Mouse (Mus musculus) limb, embryonic 14.5 days (tissue): Measurements from ENCODE around the gene Zscan2. TPM values are rescaled to one million over a fixed set of nuclear protein-coding genes. Genes with fewer than 3 reads are reported as not detected.

Source experiments
- ATAC-seq: fragments of 200-750 bp; cut with Nextera tagmentation; 2 replicates; pipeline ENCODE4 v1.8.0; 2017; ENCODE audit warnings: low read depth, moderate number of reproducible peaks, moderate TSS enrichment; ENCODE audit not compliant: low FRiP score
- DNase-seq: peaks from one replicate; pipeline ENCODE4 v3.0.0-alpha.2; 2015; ENCODE audit warnings: low spot score
- H3K27ac ChIP-seq: fragments of 300-500 bp; sonication (generic); replicated peaks from 2 replicates; pipeline ENCODE4 v1.5.1; 2014; ENCODE audit warnings: low read depth, mild to moderate bottlenecking, low read length, moderate library complexity, mixed read lengths
- H3K27me3 ChIP-seq: fragments of 300-500 bp; sonication (generic); 2 replicates; pipeline ENCODE4 v1.6.1; 2014; ENCODE audit warnings: low read length, mixed read lengths; ENCODE audit not compliant: control insufficient read depth, insufficient read depth
- H3K36me3 ChIP-seq: fragments of 300-500 bp; sonication (generic); 2 replicates; pipeline ENCODE4 v1.6.1; 2014; ENCODE audit warnings: mild to moderate bottlenecking, low read length, moderate library complexity, mixed read lengths; ENCODE audit not compliant: control insufficient read depth, insufficient read depth
- H3K4me1 ChIP-seq: fragments of 300-500 bp; sonication (generic); 2 replicates; pipeline ENCODE4 v1.6.1; 2014; ENCODE audit warnings: antibody characterized with exemption, low read length, mixed read lengths; ENCODE audit not compliant: control insufficient read depth, insufficient read depth
- H3K4me2 ChIP-seq: fragments of 300-500 bp; sonication (generic); replicated peaks from 2 replicates; pipeline ENCODE4 v1.6.1; 2014; ENCODE audit warnings: low read depth, mild to moderate bottlenecking, low read length, moderate library complexity; ENCODE audit not compliant: severe bottlenecking
- H3K4me3 ChIP-seq: fragments of 300-500 bp; sonication (generic); replicated peaks from 2 replicates; pipeline ENCODE4 v1.5.1; 2014; ENCODE audit warnings: low read length
- H3K9ac ChIP-seq: fragments of 300-500 bp; sonication (generic); 2 replicates; pipeline ENCODE4 v1.6.1; 2014; ENCODE audit warnings: mild to moderate bottlenecking, low read depth, low read length, moderate library complexity; ENCODE audit not compliant: severe bottlenecking
- H3K9me3 ChIP-seq: fragments of 300-500 bp; sonication (generic); 2 replicates; pipeline ENCODE4 v1.6.1; 2016; ENCODE audit warnings: low read length; ENCODE audit not compliant: control insufficient read depth
- POLR2A ChIP-seq: fragments of 200-500 bp; IDR thresholded peaks from 2 replicates; pipeline ENCODE4 v1.8.0; 2012; ENCODE audit warnings: inconsistent platforms, mild to moderate bottlenecking, moderate library complexity, borderline replicate concordance; ENCODE audit not compliant: insufficient read depth, insufficient read length; ENCODE audit errors: extremely low read depth
- WGBS: fragments of 180-500 bp; shearing (Covaris S2); extraction: QIAGEN DNeasy Blood & Tissue Kit; methylation state at CpG from one replicate; pipeline ENCODE4 v1.1.7; 2014; 5-methylcytosine and 5-hydroxymethylcytosine counted together
- polyA plus RNA-seq, 2 experiments: library from polyadenylated mRNA; depleted of rRNA in 1 of 2; stranded (reverse) in 1 of 2; unstranded in 1 of 2; fragments of >200 nt; fragmentation: Nextera tagmentation in 1 of 2; extraction: Ambion mirVana in 1 of 2; gene quantifications; 2 replicates each; pipeline versions ENCODE4 v1.2.1 to v1.2.3; 2012 to 2014

Gene Zscan2
- polyA plus RNA-seq, 2 experiments = 2.7 to 19.8 TPM

DNA sequence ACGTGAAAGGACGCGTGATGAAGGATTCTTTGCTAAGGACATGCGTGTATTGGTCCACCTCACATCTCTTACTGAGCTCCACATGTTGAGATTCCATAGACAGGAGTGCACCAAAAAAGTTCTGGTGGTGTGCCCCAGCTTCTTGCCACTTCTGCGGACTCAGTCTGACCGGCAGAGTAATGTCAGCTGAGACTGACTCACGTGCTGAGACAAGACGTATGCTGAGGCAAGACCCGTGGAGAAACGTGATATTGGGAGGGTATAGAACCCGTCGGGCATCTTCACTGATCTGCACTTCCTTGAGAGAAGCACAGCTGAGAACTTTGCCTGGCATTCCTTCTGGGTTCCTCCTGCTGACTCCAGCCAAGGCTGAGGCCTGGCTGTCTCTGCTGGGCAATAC lies 16.0 kb upstream of the Zscan2 start:
- DNase-seq (no peak), ATAC-seq (no peak)
- H3K4me3 ChIP-seq = no peak overlapping the region
- H3K27ac ChIP-seq = no peak overlapping the region
- no peak overlapping the region for H3K4me2 ChIP-seq
- H3K27me3 ChIP-seq = no peaks in the 10 kb centered on the region
- no peaks in the 10 kb centered on the region for H3K36me3 ChIP-seq
- WGBS = 93% methylated on average over 12 of the region's 12 CpGs
- no peak for TF ChIP-seq POLR2A
- H3K9me3 ChIP-seq = no peaks in the 10 kb centered on the region
- no peaks in the 10 kb centered on the region for H3K4me1 ChIP-seq
- no peak overlapping the region for H3K9ac ChIP-seq

DNA sequence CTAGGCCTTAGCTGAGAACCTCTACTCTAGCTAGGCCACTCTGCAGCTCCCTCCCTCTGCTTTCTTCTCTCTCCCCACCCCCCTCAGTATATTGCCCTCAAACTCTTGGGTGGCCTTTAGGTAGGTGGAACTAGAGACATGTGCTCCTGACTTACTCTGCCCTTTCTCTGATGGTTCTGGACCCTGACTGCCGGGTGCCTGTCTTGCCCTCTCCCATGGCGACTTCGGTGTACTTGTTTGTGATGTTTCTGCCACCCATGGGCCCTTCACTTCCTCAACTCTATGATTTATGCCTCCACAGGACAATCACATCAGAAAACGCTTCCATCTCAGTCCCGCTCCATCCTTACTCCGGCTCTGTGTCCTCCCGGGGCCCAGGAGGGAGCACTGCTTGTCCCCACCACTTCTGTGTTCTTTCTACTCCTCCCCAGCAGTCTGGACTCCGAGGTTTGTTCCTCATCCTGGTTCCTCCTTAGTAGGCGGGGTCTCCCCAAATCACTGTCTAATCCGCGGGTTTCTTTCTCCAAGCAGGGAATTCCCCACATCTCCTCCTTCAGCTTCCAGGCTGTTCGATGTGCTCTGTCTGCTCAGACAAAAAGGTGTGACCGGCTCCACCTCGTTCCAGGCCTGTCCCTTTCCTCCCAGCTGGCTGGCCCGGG lies 15.0 kb upstream of the Zscan2 start:
- ATAC-seq = no peak
- no peaks in the 10 kb centered on the region for H3K4me1 ChIP-seq
- H3K27ac ChIP-seq = no peak overlapping the region
- no peak overlapping the region for H3K9ac ChIP-seq
- H3K4me3 ChIP-seq = no peak overlapping the region
- H3K36me3 ChIP-seq = no peaks in the 10 kb centered on the region
- H3K27me3 ChIP-seq = no peaks in the 10 kb centered on the region
- no peak overlapping the region for H3K4me2 ChIP-seq
- no peak for TF ChIP-seq POLR2A
- DNase-seq = no peak
- no peaks in the 10 kb centered on the region for H3K9me3 ChIP-seq
- 68% methylated on average over 15 of the region's 15 CpGs for WGBS

DNA sequence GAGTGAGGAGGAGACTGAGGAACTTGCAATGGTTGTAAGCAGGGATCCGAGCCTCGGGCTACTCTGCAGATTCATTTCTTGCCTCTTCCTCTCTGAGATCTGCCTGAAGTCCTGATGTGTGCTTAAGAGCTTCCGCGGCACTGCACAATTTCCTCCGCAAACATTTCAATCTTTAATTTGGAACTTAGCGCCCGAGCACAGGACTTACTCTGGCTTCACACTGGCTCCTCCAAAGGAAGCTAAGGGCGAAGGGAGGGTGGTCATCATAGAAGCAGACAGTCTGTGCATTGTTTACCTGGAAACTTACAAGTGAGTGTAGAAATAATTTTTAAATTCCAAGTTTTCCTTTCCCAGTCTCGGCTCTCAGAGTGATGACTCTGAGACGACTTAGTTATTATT lies 14.4 kb upstream of the Zscan2 start:
- Histone ChIP-seq H3K4me1 (no peaks in the 10 kb centered on the region), H3K4me3 (no peak overlapping the region), H3K27me3 (no peaks in the 10 kb centered on the region), H3K9me3 (no peaks in the 10 kb centered on the region), H3K27ac (no peak overlapping the region), H3K36me3 (no peaks in the 10 kb centered on the region), H3K4me2 (no peak overlapping the region), H3K9ac (no peak overlapping the region)
- DNase-seq = no peak
- no peak for ATAC-seq
- no peak for TF ChIP-seq POLR2A
- 83% methylated on average over 10 of the region's 10 CpGs for WGBS

DNA sequence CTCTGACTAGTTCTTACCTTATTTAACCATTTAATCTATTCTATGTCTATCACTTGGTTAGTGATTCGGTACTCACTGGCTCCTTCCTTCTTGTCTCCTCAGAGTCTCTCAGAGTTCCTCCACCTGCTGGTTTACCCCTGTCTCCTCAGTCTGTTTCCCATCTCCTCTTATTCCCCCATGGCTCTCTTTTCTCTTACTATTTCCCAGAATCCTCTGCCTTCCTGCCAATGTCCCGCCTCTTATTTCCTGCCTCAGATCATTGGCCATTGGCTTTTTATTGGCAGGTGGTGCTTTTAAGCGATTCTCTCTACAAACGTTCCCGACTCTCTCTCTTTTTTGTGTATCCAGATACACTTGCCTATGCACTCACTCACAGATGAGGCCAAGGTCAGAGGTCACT lies 14.0 kb upstream of the Zscan2 start:
- H3K4me3 ChIP-seq = no peak overlapping the region
- WGBS = 79% methylated on average over 5 of the region's 5 CpGs
- no peaks in the 10 kb centered on the region for H3K27me3 ChIP-seq
- H3K4me1 ChIP-seq = no peaks in the 10 kb centered on the region
- H3K4me2 ChIP-seq = no peak overlapping the region
- no peaks in the 10 kb centered on the region for H3K36me3 ChIP-seq
- no peak overlapping the region for H3K9ac ChIP-seq
- ATAC-seq (no peak), DNase-seq (no peak)
- H3K27ac ChIP-seq = no peak overlapping the region
- no peaks in the 10 kb centered on the region for H3K9me3 ChIP-seq
- TF ChIP-seq POLR2A = no peak

DNA sequence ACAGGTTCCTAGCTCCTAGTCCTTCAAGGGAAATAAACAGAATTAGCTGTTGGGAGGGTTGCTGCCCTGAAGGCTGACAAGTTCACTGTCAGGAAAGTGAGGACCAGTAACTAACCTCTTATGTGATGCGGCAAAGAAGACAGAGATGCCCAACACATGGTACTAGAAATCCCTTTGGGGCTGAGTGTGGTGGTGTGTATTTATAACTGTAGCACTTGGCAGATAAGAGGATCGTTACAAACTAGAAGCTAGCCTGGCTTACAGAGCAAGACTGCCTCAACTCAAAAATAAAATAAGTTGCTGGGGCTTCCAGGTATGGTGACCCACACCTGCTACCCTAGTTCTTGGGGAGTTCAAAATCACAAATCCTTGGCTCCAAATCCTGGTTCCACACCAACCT lies 11.5 kb upstream of the Zscan2 start:
- DNase-seq (no peak), ATAC-seq (no peak)
- Histone ChIP-seq H3K36me3 (no peaks in the 10 kb centered on the region), H3K4me2 (no peak overlapping the region), H3K9me3 (no peaks in the 10 kb centered on the region), H3K4me1 (no peaks in the 10 kb centered on the region), H3K4me3 (no peak overlapping the region), H3K27ac (no peak overlapping the region), H3K9ac (no peak overlapping the region), H3K27me3 (no peaks in the 10 kb centered on the region)
- no peak for TF ChIP-seq POLR2A
- 70% methylated on average over 2 of the region's 2 CpGs for WGBS

DNA sequence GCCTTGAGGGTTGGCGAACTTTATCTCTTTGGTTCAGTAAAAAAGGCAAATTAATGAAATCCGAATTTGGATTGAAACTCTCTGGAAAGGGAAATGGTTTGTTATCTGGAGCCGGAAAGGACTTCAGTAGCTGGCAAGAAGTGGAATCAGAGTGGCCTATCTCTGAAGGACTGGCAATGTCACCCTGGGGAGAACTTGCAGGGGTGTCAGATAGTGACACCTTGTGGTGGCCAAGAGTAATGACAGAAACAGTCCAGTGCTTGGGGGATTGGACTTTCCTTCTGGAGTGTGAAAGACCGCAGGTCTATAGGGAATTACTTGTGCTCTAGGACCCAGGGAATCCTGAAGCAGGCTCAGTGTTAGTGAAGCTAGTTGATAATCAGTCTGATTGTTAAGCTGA lies 11.0 kb upstream of the Zscan2 start:
- no peaks in the 10 kb centered on the region for H3K36me3 ChIP-seq
- no peak overlapping the region for H3K4me2 ChIP-seq
- H3K9ac ChIP-seq = no peak overlapping the region
- H3K4me1 ChIP-seq = no peaks in the 10 kb centered on the region
- no peak overlapping the region for H3K4me3 ChIP-seq
- TF ChIP-seq POLR2A = no peak
- H3K27me3 ChIP-seq = no peaks in the 10 kb centered on the region
- DNase-seq (peak; percentile 63), ATAC-seq (no peak)
- 36% methylated on average over 4 of the region's 4 CpGs for WGBS
- no peak overlapping the region for H3K27ac ChIP-seq
- H3K9me3 ChIP-seq = no peaks in the 10 kb centered on the region
